Mouse (Mus musculus) stomach, postnatal 0 days (tissue): Measurements from ENCODE around the gene Med23.

Experiments
- CTCF ChIP-seq: IDR thresholded peaks from 2 replicates; pipeline ENCODE4 v1.5.1; 2016; ENCODE audit warnings: antibody characterized with exemption, low read depth, mild to moderate bottlenecking, moderate library complexity
- EP300 ChIP-seq: optimal IDR thresholded peaks from 2 replicates; pipeline ENCODE3; 2016; ENCODE audit warnings: antibody characterized with exemption

- TF ChIP-seq CTCF = no peak
- no peak for TF ChIP-seq EP300
Measured at GRCm38 (mm10) chr10:24828136-24828535, 41.6 kb upstream of the Med23 start.
